Mouse (Mus musculus) ES-E14 (cell line): Measurements from ENCODE around the gene Gjc3.

Source experiments
- CHD2 ChIP-seq: IDR thresholded peaks from 2 replicates; pipeline ENCODE4 v1.6.1; 2014; ENCODE audit warnings: mild to moderate bottlenecking, low read depth, low read length, inconsistent platforms
- MAFK ChIP-seq: IDR thresholded peaks from 2 replicates; pipeline ENCODE4 v1.6.1; 2014; ENCODE audit warnings: mild to moderate bottlenecking, low read depth, low read length, inconsistent platforms; ENCODE audit not compliant: insufficient read depth
- ZC3H11A ChIP-seq: IDR thresholded peaks from 2 replicates; pipeline ENCODE4 v1.6.1; 2012; ENCODE audit warnings: low read depth, mild to moderate bottlenecking, inconsistent platforms, low read length, borderline replicate concordance
- ZNF384 ChIP-seq: IDR thresholded peaks from 2 replicates; pipeline ENCODE4 v1.6.1; 2012; ENCODE audit warnings: low read depth, low read length, inconsistent platforms

- TF ChIP-seq ZNF384 (no peak), ZC3H11A (no peak), MAFK (no peak), CHD2 (no peak)
Observed at GRCm38 (mm10) chr5:137979081-137979480, 16.2 kb upstream of the Gjc3 start.
